Mouse (Mus musculus) erythroblast, embryonic 14.5 days (primary cell): ENCODE results near the gene Aamdc.

ENCODE experiments used
- GATA1 ChIP-seq: IDR thresholded peaks from 2 replicates; pipeline ENCODE4 v1.6.1; 2012; ENCODE audit warnings: low read length, inconsistent platforms, mixed read lengths
- TAL1 ChIP-seq: IDR thresholded peaks from 3 replicates; pipeline ENCODE4 v1.6.1; 2012; ENCODE audit warnings: low read length, inconsistent platforms, mixed read lengths

GRCm38 (mm10) chr7:97550673-97551072 is 28.6 kb downstream of the Aamdc start:
- TF ChIP-seq GATA1 (no peak), TAL1 (no peak)
